Mouse (Mus musculus) forebrain, embryonic 16.5 days (tissue): ENCODE data around the gene Mpdz. TPM values are rescaled to one million over a fixed set of nuclear protein-coding genes. Genes with fewer than 3 reads are reported as not detected.

Experiments
- ATAC-seq: fragments of 200-750 bp; cut with Nextera tagmentation; 2 replicates; pipeline ENCODE4 v1.8.0; 2017; ENCODE audit warnings: mild to moderate bottlenecking, moderate library complexity
- H3K27ac ChIP-seq: fragments of 300-500 bp; sonication (generic); 2 replicates; pipeline ENCODE4 v1.5.1; 2014; ENCODE audit warnings: low read length, control low read depth
- H3K27me3 ChIP-seq: fragments of 300-500 bp; sonication (generic); replicated peaks from 2 replicates; pipeline ENCODE4 v1.6.1; 2014; ENCODE audit warnings: low read length; ENCODE audit not compliant: control insufficient read depth, insufficient read depth
- H3K36me3 ChIP-seq: fragments of 300-500 bp; sonication (generic); 2 replicates; pipeline ENCODE4 v1.6.1; 2014; ENCODE audit not compliant: control insufficient read depth, insufficient read depth
- H3K4me1 ChIP-seq: fragments of 300-500 bp; sonication (generic); replicated peaks from 2 replicates; pipeline ENCODE4 v1.6.1; 2014; ENCODE audit warnings: low read length; ENCODE audit not compliant: control insufficient read depth, insufficient read depth
- H3K4me2 ChIP-seq: fragments of 300-500 bp; sonication (generic); 2 replicates; pipeline ENCODE4 v1.6.1; 2014; ENCODE audit warnings: mild to moderate bottlenecking, low read length, control low read depth
- H3K4me3 ChIP-seq: fragments of 300-500 bp; sonication (generic); replicated peaks from 2 replicates; pipeline ENCODE4 v1.5.1; 2014; ENCODE audit warnings: mild to moderate bottlenecking, low read length, control low read depth
- H3K9ac ChIP-seq: fragments of 300-500 bp; sonication (generic); replicated peaks from 2 replicates; pipeline ENCODE4 v1.6.1; 2014; ENCODE audit warnings: low read depth, low read length, control low read depth
- H3K9me3 ChIP-seq: fragments of 300-500 bp; sonication (generic); 2 replicates; pipeline ENCODE4 v1.6.1; 2016; ENCODE audit warnings: low read length; ENCODE audit not compliant: control insufficient read depth
- WGBS: fragments of 180-500 bp; shearing (Covaris S2); extraction: QIAGEN DNeasy Blood & Tissue Kit; methylation state at CpG from one replicate; pipeline ENCODE4 v1.1.7; 2014; 5-methylcytosine and 5-hydroxymethylcytosine counted together
- polyA plus RNA-seq: library from polyadenylated mRNA; unstranded; fragments of >200 nt; fragmentation: Nextera tagmentation; extraction: Ambion mirVana; gene quantifications from 2 replicates; pipeline ENCODE4 v1.2.1, GENCODE M21; 2015

Gene Mpdz
- polyA plus RNA-seq, 1 experiment from 2014 or later = 21.6 TPM

DNA sequence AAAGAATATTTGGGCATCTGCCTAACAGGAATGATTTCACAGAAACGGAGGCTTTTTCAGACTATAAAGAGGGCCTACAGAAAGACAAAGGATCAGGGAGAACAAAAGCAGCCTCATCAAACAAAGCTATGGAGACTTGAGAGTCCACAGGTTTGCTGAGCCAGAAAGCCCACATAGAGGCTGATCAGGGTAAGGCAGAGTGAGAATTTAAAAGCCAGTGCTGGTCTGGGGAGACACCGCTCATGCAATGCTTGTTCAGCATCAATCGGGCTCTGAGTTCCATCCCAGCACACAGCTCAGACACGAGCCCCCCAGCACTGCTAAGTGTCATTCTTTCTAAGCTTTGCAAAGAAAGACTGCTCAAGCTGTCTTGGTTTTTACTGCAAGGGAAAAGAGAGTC, 162.5 kb downstream of the Mpdz start:
- Histone ChIP-seq H3K4me3 (no peak overlapping the region), H3K9me3 (no peaks in the 10 kb centered on the region), H3K4me1 (peaks cover 9% of the 10 kb centered on the region), H3K36me3 (no peaks in the 10 kb centered on the region), H3K27me3 (no peaks in the 10 kb centered on the region), H3K9ac (no peak overlapping the region; the same call in 1 of the 2 replicates), H3K27ac (peak overlapping the region; percentile 45), H3K4me2 (no peak overlapping the region)
- no peak for ATAC-seq
- 17% methylated on average over 4 of the region's 4 CpGs for WGBS

DNA sequence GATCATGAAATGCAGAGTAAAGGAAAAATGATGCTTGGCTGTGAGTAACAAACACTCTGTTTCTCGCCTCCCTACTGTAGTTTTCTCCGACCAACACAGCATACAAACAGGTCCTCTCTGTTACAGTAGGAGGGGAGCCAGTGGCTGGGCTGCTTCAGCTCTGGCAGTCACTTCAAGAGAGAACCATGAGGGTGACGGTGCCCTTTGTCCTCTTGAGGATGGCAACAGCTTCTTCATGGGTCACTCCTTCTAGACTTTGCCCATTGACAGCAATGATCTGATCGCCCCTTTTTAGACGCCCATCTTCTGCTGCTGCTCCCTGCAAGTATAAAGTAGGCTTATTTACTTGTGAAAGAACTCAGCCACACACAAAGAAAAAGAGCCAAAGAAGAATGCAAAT, 163.2 kb downstream of the Mpdz start:
- H3K4me2 ChIP-seq = no peak overlapping the region
- H3K9ac ChIP-seq = no peak overlapping the region
- no peaks in the 10 kb centered on the region for H3K36me3 ChIP-seq
- H3K4me3 ChIP-seq = no peak overlapping the region
- no peaks in the 10 kb centered on the region for H3K27me3 ChIP-seq
- H3K4me1 ChIP-seq = peaks cover 9% of the 10 kb centered on the region
- no peak overlapping the region for H3K27ac ChIP-seq
- no peaks in the 10 kb centered on the region for H3K9me3 ChIP-seq
- WGBS = 42% methylated on average over 5 of the region's 5 CpGs
- ATAC-seq = no peak

DNA sequence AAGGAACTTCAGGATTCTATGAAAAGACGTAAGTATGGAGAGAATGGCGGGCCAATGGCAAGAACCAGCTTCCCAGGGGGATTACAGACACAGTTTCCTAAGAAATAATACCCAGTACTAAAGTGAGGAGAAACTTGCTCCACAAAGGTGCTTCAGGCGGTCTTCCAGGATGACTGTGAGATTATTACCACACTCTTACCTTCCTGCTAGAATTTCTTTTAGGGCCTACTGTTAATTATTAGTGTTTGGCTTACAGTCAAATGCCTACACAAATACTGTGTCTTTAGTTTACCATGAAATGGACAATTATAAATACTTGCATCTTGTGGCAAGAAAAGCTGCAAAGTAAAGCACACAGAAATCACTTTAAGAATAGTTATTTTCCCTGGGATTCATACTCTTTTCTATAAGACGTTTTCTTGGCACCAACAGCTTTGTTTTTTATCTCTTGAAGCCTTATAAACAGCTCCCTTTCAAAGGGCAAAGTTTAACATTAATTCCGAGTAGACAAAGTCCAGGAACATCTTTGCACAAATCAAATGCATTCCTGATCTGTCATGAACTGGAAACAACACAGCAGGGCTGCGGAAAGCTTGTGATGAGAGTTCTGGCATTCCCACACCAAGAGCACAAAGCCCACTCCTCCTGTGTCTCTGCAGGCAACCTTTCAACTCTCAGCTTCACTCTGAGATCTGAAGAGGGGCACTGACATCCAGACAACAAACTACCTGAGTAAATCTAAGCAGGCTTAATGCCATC, 166.5 kb downstream of the Mpdz start:
- Histone ChIP-seq H3K27me3 (no peaks in the 10 kb centered on the region), H3K4me3 (no peak overlapping the region), H3K4me1 (peaks cover 14% of the 10 kb centered on the region), H3K27ac (no peak overlapping the region), H3K9ac (no peak overlapping the region), H3K36me3 (no peaks in the 10 kb centered on the region), H3K4me2 (no peak overlapping the region), H3K9me3 (no peaks in the 10 kb centered on the region)
- ATAC-seq = no peak
- WGBS = 26% methylated on average over 6 of the region's 6 CpGs

DNA sequence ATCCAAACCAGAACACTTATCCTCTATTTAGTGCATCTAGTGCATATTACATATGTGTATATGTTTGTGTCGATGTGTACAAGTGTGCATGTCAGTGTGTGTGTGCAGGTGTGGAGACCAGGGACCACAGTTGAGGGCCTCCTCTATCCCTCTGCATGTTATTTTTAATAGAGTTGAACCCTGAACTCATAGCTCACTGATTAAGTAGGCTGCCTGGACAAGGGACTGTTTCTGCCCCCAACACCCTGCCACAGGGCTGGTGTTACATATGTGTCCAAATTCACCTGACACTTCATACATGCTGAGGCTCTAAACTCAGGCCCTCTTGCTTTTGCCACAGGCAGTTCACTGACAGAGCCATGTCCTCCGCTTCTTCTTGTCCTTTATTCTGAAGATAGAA, 169.5 kb downstream of the Mpdz start:
- no peak overlapping the region for H3K27ac ChIP-seq
- no peak overlapping the region for H3K9ac ChIP-seq
- peaks cover 6% of the 10 kb centered on the region for H3K4me1 ChIP-seq
- H3K9me3 ChIP-seq = no peaks in the 10 kb centered on the region; the same call in 1 of the 2 replicates
- ATAC-seq = no peak
- 96% methylated on average over 2 of the region's 2 CpGs for WGBS
- H3K36me3 ChIP-seq = no peaks in the 10 kb centered on the region
- no peak overlapping the region for H3K4me3 ChIP-seq
- H3K4me2 ChIP-seq = no peak overlapping the region
- no peaks in the 10 kb centered on the region for H3K27me3 ChIP-seq

DNA sequence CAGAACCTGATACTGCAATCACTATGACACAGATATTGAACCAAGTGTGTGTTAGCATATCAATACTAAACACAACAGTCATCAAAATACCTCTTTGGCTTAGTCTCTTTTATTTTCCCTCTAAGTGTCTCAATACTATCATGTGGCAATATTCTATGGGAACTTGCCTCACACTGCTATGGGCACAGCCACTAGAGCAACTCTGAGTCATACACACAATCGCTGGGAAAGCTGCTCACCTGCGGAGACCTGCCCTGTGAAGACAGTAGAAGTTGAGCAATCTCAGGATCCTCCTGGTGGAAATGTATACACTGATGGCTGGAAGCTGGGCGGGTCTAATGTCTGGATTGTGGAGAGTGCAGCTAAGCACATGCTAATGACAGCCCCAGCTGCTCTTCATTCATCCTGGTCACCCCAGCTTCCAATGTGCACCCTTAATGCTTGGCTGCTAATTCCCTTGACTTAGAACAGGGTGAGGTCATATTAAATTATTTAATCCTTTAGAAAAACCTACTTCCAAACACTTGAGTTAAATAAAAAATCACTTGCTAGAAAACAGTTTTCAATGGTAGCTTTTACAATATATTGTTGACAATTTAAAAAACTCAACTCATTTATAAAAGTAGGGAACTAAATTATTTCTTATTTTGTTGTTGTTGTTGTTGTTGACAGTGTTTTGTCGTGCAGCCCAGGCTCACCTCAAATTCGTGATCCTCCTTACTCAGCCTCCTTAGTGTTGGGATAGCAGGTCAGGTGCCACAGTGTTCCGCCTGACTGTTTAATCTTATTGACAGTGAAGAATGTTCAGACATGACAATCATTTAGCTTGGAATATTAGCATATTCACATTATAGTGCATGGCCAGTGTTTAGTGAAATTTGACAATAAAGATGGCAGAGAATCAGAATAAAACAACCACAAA, 189.5 kb downstream of the Mpdz start:
- ATAC-seq = peak; percentile 85
- H3K4me1 ChIP-seq = 0 out of 2 replicates have a peak, but pooled peaks cover 2% of the 10 kb centered on the region
- no peaks in the 10 kb centered on the region for H3K27me3 ChIP-seq
- no peaks in the 10 kb centered on the region for H3K36me3 ChIP-seq
- H3K27ac ChIP-seq = no peak overlapping the region
- H3K4me2 ChIP-seq = no peak overlapping the region
- H3K4me3 ChIP-seq = no peak overlapping the region
- H3K9me3 ChIP-seq = no peaks in the 10 kb centered on the region
- WGBS = 52% methylated on average over 6 of the region's 6 CpGs
- no peak overlapping the region for H3K9ac ChIP-seq

DNA sequence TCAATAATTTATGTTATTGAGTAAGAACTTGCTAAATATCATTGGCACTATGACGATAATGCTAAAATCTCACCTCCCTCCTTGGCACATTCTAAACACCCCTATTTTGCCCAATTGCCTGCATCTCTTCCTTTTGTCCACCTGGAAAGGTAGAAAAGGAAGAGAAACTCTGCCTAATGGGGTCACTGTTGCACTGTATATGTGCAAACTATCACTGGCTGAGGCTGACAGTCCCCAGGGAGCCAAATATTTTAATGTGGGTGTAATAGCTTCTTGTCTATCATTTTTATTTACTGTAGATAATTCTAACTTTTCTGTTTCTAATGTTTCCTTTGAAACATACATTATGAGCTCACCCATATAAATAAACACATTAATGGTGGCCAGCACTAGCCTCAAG, 190.3 kb downstream of the Mpdz start:
- Histone ChIP-seq H3K9ac (no peak overlapping the region), H3K4me2 (no peak overlapping the region), H3K9me3 (no peaks in the 10 kb centered on the region), H3K4me1 (0 out of 2 replicates have a peak, but pooled peaks cover 2% of the 10 kb centered on the region), H3K27me3 (no peaks in the 10 kb centered on the region), H3K36me3 (no peaks in the 10 kb centered on the region), H3K4me3 (no peak overlapping the region), H3K27ac (no peak overlapping the region)
- WGBS = 84% methylated on average over 1 of the region's 1 CpGs
- ATAC-seq = peak; percentile 58; the same call in 1 of the 2 replicates

DNA sequence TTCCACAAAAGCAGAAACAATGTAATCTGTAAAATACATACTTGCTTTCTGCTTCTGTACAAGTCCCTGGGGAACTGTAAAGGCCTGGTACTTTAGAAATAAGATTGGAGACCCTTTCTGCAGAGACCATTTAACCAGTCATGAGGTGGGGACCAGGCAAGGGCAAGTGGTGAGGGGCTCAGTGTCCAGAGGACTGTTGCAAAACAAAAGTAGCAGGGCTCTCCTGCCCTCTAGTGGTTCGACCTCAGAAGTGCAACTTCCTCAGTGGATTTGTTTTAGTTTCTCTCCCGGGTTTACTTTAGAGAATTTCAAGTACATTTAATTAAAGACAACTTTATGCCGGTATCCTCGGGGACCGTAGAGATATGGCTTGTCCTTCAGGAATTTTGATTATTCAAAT, 190.7 kb downstream of the Mpdz start:
- ATAC-seq = peak; percentile 50; the same call in 1 of the 2 replicates
- Histone ChIP-seq H3K4me1 (0 out of 2 replicates have a peak, but pooled peaks cover 2% of the 10 kb centered on the region), H3K4me2 (no peak overlapping the region), H3K36me3 (no peaks in the 10 kb centered on the region), H3K9ac (no peak overlapping the region), H3K27ac (no peak overlapping the region), H3K27me3 (no peaks in the 10 kb centered on the region), H3K9me3 (no peaks in the 10 kb centered on the region), H3K4me3 (no peak overlapping the region)
- 7% methylated on average over 5 of the region's 5 CpGs for WGBS

DNA sequence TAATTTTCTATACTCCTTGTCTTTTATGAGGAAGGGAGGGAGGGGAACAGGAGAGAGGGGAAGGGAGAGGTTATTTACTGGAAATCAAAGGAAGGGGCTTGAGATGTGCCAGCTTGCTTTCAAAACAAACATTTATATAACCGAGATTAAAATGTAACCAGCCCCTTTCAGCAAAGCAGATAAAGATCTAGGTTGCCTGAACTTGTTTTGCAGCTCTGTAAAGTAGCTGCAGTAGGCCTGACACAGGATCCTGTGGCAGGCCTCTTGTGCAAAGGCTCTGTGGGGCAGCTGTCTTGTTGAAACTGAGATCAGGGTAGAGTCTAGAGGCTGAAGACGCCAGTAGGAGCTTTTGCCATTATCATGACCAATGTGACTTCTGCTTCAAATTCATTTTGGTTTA, 193.4 kb downstream of the Mpdz start:
- 85% methylated on average over 2 of the region's 2 CpGs for WGBS

DNA sequence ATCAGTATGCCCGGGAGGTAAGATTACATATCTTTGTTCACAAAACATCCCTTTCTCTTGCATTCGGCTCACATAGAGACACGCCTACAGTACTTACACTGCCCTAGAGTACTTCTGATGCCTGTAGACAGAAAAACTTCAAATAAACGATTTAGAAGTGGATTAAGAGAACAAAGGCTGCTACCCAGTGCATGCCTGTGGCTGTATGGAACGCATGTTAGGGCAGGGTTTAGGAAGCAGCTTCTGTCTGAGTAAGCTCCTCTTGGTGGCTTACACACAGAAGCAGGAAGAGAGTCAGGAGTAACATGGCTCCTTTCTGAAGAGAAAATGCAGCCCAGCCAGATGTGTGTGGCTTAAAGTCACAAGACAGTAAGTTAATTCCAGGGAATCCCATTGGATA, 206.4 kb downstream of the Mpdz start:
- Histone ChIP-seq H3K9ac (no peak overlapping the region), H3K27ac (no peak overlapping the region), H3K27me3 (no peaks in the 10 kb centered on the region), H3K9me3 (no peaks in the 10 kb centered on the region), H3K4me2 (no peak overlapping the region), H3K36me3 (no peaks in the 10 kb centered on the region), H3K4me1 (no peaks in the 10 kb centered on the region), H3K4me3 (no peak overlapping the region)
- no peak for ATAC-seq
- 62% methylated on average over 5 of the region's 5 CpGs for WGBS

More for the DNA sequence above, 193.4 kb downstream of the Mpdz start:
- no peak overlapping the region for H3K4me2 ChIP-seq
- H3K9ac ChIP-seq = no peak overlapping the region
- H3K36me3 ChIP-seq = no peaks in the 10 kb centered on the region
- no peaks in the 10 kb centered on the region for H3K9me3 ChIP-seq
- H3K27ac ChIP-seq = no peak overlapping the region
- 0 out of 2 replicates have a peak, but pooled peaks cover 2% of the 10 kb centered on the region for H3K4me1 ChIP-seq
- no peak overlapping the region for H3K4me3 ChIP-seq
- no peaks in the 10 kb centered on the region for H3K27me3 ChIP-seq
- no peak for ATAC-seq
